Comparison of ENCODE assay signal across 12 mouse cellular contexts in genomic region chr5:143130342-143130741, GRCm38 (mm10). TPM values are rescaled to one million over a fixed set of nuclear protein-coding genes. Genes with fewer than 3 reads are reported as not detected.
DNase-seq lines count a peak whose midpoint lies in the region; TF ChIP-seq lines count a peak whose summit lies in the region.
"Had no signal": no experiment of that assay in that cellular context is flagged by ENCODE, and none has a peak within 500 bp of the region (broad histone marks: within the 10 kb centered on the region; RNA-seq: fewer than 3 reads in every experiment).

No protein-coding gene starts in this region.

- intact Hi-C loops in left cerebral cortex, adult 2 months (cut with DNase I) = no loop called here
- intact Hi-C loops in left cerebral cortex, postnatal 4 days (cut with DNase I) = no loop called here

- no peak overlapping the region for H3K27ac ChIP-seq in left cerebral cortex, adult 2 months
- no peak overlapping the region for H3K27ac ChIP-seq in ES-Bruce4 (ENCODE audit: insufficient read depth, low read length)
- H3K27ac ChIP-seq: heart, embryonic 13.5 days had no signal

- no peaks in the 10 kb centered on the region for H3K36me3 ChIP-seq in ES-Bruce4 (ENCODE audit: control insufficient read depth, insufficient read depth, low read length, poor library complexity, severe bottlenecking)
- H3K36me3 ChIP-seq: heart, embryonic 13.5 days had no signal

- no peak for TF ChIP-seq POLR2A in ES-Bruce4 (IDR thresholded peaks at IDR 0.05; ENCODE audit: insufficient read depth, low read length)

- TF ChIP-seq CTCF in left cerebral cortex, adult 2 months (IDR thresholded peaks at IDR 0.05) = peak; percentile 28
- peak; percentile 38 for TF ChIP-seq CTCF in ES-Bruce4 (IDR thresholded peaks at IDR 0.05; ENCODE audit: low read depth, low read length)

- H3K9ac ChIP-seq in ES-Bruce4 (ENCODE audit: low read depth, poor library complexity, severe bottlenecking) = no peak overlapping the region
- H3K9ac ChIP-seq: heart, embryonic 13.5 days had no signal

- no peak for TF ChIP-seq EP300 in ES-Bruce4 (IDR thresholded peaks at IDR 0.05; ENCODE audit: insufficient read depth, low read depth, low read length)

- DNase-seq in left cerebral cortex, adult 2 months (ENCODE audit: extremely low spot score in 1 of 2, low spot score in 2 of 2) = no peak
- DNase-seq in left cerebral cortex, postnatal 4 days = no peak
- DNase-seq in c-Kit-negative CD71-positive TER-119-positive erythroid progenitor cells, embryonic 14.5 days (ENCODE audit: low read depth, low spot score) = peak; percentile 37
- DNase-seq in naive thymus-derived CD4-positive, alpha-beta T cell, adult 2 months (ENCODE audit: low read depth) = peak; percentile 47
- DNase-seq in frontal cortex, postnatal 10 days (ENCODE audit: low spot score in 2 of 2) = no peak
- no peak for DNase-seq in gastrocnemius, adult 8-10 months (ENCODE audit: low spot score in 2 of 2)
- DNase-seq in cerebellum, adult 11 months = no peak

- H3K4me3 ChIP-seq in left cerebral cortex, adult 2 months = no peak overlapping the region
- no peak overlapping the region for H3K4me3 ChIP-seq in ES-Bruce4 (ENCODE audit: low read depth, low read length)
- H3K4me3 ChIP-seq: erythroblast, embryonic 14.5 days; heart, embryonic 13.5 days; megakaryocyte, embryonic 14.5 days had no signal

- H3K9me3 ChIP-seq in ES-Bruce4 (replicated peaks; ENCODE audit: control insufficient read depth, insufficient read depth, low read length, poor library complexity, severe bottlenecking) = peaks cover 43% of the 10 kb centered on the region

- H3K27me3 ChIP-seq in ES-Bruce4 (ENCODE audit: control insufficient read depth, insufficient read depth, low read length, poor library complexity, severe bottlenecking) = no peaks in the 10 kb centered on the region
- H3K27me3 ChIP-seq: heart, embryonic 13.5 days had no signal

- no peaks in the 10 kb centered on the region for H3K4me1 ChIP-seq in ES-Bruce4 (ENCODE audit: control insufficient read depth, insufficient read depth, low read length)

RNA-seq across cellular contexts. Expression of gene Olfr718-ps1, which starts 17.0 kb away (rescaled TPM):
- total RNA-seq in left cerebral cortex, adult 2 months (2021) = under 1 TPM in 1 of 2 experiments, not detected in 1; 0.12 TPM
- under 1 TPM; 0.06 to 0.18 TPM for total RNA-seq in left cerebral cortex, postnatal 4 days (2021)
- polyA plus RNA-seq in ES-Bruce4 (2011; ENCODE audit: insufficient read depth, insufficient read length, low read depth, missing spikeins) = 0.42 and 0.52 TPM in 2 replicates
- under 1 TPM in 1 of 4 experiments, not detected in 3; 0.07 TPM for total RNA-seq in gastrocnemius, adult 8-10 months (2022)
- polyA plus RNA-seq: erythroblast, embryonic 14.5 days; heart, embryonic 13.5 days had no signal

RNA-seq across cellular contexts. Expression of gene Rnf216, which starts 17.5 kb away (rescaled TPM):
- total RNA-seq in left cerebral cortex, adult 2 months (2021) = 10 to 100 TPM; 40.7 to 47.8 TPM
- 10 to 100 TPM; 41.9 to 42.5 TPM for total RNA-seq in left cerebral cortex, postnatal 4 days (2021)
- 46.9 and 51.6 TPM in 2 replicates for polyA plus RNA-seq in ES-Bruce4 (2011; ENCODE audit: insufficient read depth, insufficient read length, low read depth, missing spikeins)
- total RNA-seq in gastrocnemius, adult 8-10 months (2022) = 10 to 100 TPM; 16.3 to 18.1 (median 17.9) TPM

RNA-seq across cellular contexts. Expression of gene Rbak, which starts 50.2 kb away (rescaled TPM):
- total RNA-seq in left cerebral cortex, adult 2 months (2021) = 10 to 100 TPM; 14.2 to 14.5 TPM
- 10 to 100 TPM; 19.6 to 25.5 TPM for total RNA-seq in left cerebral cortex, postnatal 4 days (2021)
- 6.5 and 7.9 TPM in 2 replicates for polyA plus RNA-seq in ES-Bruce4 (2011; ENCODE audit: insufficient read depth, insufficient read length, low read depth, missing spikeins)
- total RNA-seq in gastrocnemius, adult 8-10 months (2022) = 1 to 10 TPM; 2.9 to 3.7 (median 3.4) TPM

RNA-seq across cellular contexts. Expression of gene Spdye4b, which starts 50.5 kb away (rescaled TPM):
- not detected for total RNA-seq in left cerebral cortex, adult 2 months (2021)
- total RNA-seq in left cerebral cortex, postnatal 4 days (2021) = under 1 TPM in 1 of 2 experiments, not detected in 1; 0.18 TPM
- not detected in 2 replicates for polyA plus RNA-seq in ES-Bruce4 (2011; ENCODE audit: insufficient read depth, insufficient read length, low read depth, missing spikeins)
- not detected for total RNA-seq in gastrocnemius, adult 8-10 months (2022)
- total RNA-seq: adrenal gland, postnatal 4 days had no signal
- polyA plus RNA-seq: erythroblast, embryonic 14.5 days; heart, embryonic 13.5 days had no signal

Comparison
In these comparisons a context has a peak if more than half of its experiments do, and no peak if none do; other contexts are left out.
1. DNase-seq: peak in c-Kit-negative CD71-positive TER-119-positive erythroid progenitor cells, embryonic 14.5 days (single experiment) and naive thymus-derived CD4-positive, alpha-beta T cell, adult 2 months (single experiment); none in left cerebral cortex, adult 2 months (0 of 2), left cerebral cortex, postnatal 4 days (single experiment), frontal cortex, postnatal 10 days (0 of 2), gastrocnemius, adult 8-10 months (0 of 2) and cerebellum, adult 11 months (single experiment).